Mouse (Mus musculus) CH12F3 (cell line): ENCODE data around the gene Gpr45.

Experiments used
- in situ Hi-C: fragments of 300-500 bp; cut with MboI; formaldehyde crosslinking; loops from 2 replicates; pipeline ENCODE4 v1.14.3; 2020; ENCODE audit warnings: low sequenced_read_pairs

Gpr45 gene

GRCm38 (mm10) chr1:43045204-43045982, 92.7 kb downstream of the Gpr45 start:
- in situ Hi-C loops = no loop called here

- in situ Hi-C loops = no loop called here
These were observed 94.3 kb downstream of the Gpr45 start for GRCm38 (mm10) chr1:43046990-43047389.

- in situ Hi-C loops = no loop called here
These were observed 95.1 kb downstream of the Gpr45 start for GRCm38 (mm10) chr1:43047811-43048210.

GRCm38 (mm10) chr1:43051903-43052302, 99.2 kb downstream of the Gpr45 start:
- in situ Hi-C loops = loop anchor here (25.0 kb wide), 1 partner anchor 140 kb away; no protein-coding TSS in a partner anchor

- in situ Hi-C loops = loop anchor here (25.0 kb wide), 1 partner anchor 153 kb away; no protein-coding TSS in a partner anchor
These were observed 113.1 kb downstream of the Gpr45 start for GRCm38 (mm10) chr1:43065615-43066310.

- in situ Hi-C loops = loop anchor here (25.0 kb wide), 1 partner anchor 154 kb away; no protein-coding TSS in a partner anchor
These were observed 113.9 kb downstream of the Gpr45 start for GRCm38 (mm10) chr1:43066573-43066972.

GRCm38 (mm10) chr1:43067551-43067950, 114.9 kb downstream of the Gpr45 start:
- in situ Hi-C loops = loop anchor here (25.0 kb wide), 1 partner anchor 155 kb away; no protein-coding TSS in a partner anchor

- in situ Hi-C loops = loop anchor here (25.0 kb wide), 1 partner anchor 158 kb away; no protein-coding TSS in a partner anchor
These were observed 118.1 kb downstream of the Gpr45 start for GRCm38 (mm10) chr1:43070726-43071125.

- in situ Hi-C loops = loop anchor here (25.0 kb wide), 1 partner anchor 160 kb away; no protein-coding TSS in a partner anchor
These were observed 119.4 kb downstream of the Gpr45 start for GRCm38 (mm10) chr1:43072028-43072427.

GRCm38 (mm10) chr1:43072561-43072960, 119.9 kb downstream of the Gpr45 start:
- in situ Hi-C loops = loop anchor here (25.0 kb wide), 1 partner anchor 160 kb away; no protein-coding TSS in a partner anchor

- in situ Hi-C loops = loop anchor here (25.0 kb wide), 1 partner anchor 162 kb away; no protein-coding TSS in a partner anchor
These were observed 122.1 kb downstream of the Gpr45 start for GRCm38 (mm10) chr1:43074791-43075190.

- in situ Hi-C loops = no loop called here
These were observed 125.5 kb downstream of the Gpr45 start for GRCm38 (mm10) chr1:43078124-43078523.

- in situ Hi-C loops = no loop called here
These were observed 130.3 kb downstream of the Gpr45 start for GRCm38 (mm10) chr1:43082946-43083345.
